Mouse (Mus musculus): ENCODE measurements around the gene Ep400. TPM values are rescaled to one million over a fixed set of nuclear protein-coding genes. Genes with fewer than 3 reads are reported as not detected.

The Ep400 gene
- polyA plus RNA-seq (2015; fragmentation: Nextera tagmentation; extraction: Ambion mirVana), result 18.8 and 25.5 TPM in 2 replicates

GRCm38 (mm10) chr5:110770448-110771158, at the start of gene Ep400:
Ep400 (minus strand) TSS chr5:110770717.

GRCm38 (mm10) chr5:110809667-110810325, 39.3 kb upstream of the Ep400 start, which contains the start of gene Ulk1:
Ulk1 (minus strand) TSS chr5:110810097.

GRCm38 (mm10) chr5:110779998-110780760, 9.7 kb upstream of the Ep400 start, which contains the start of gene Pus1:
Pus1 (minus strand) TSS chr5:110780659.

GRCm38 (mm10) chr5:110652719-110653648, 117.5 kb downstream of the Ep400 start, which contains the start of the genes Noc4l and Ddx51:
Noc4l (minus strand) TSS chr5:110653417.
Ddx51 (plus strand) TSS chr5:110653451.

Small RNA genes lying within 50 kb of the gene (microRNA-seq; reads per million reads assigned to microRNA genes)
- gene Mir7026 (ENCODE audit: borderline replicate concordance, insufficient number of aligned reads), result 1.1 reads per million

Other genes starting within 250 kb of the Ep400 start
- 0.36 and 0.77 TPM in 2 replicates for gene Galnt9, start 226.4 kb downstream of the Ep400 start, polyA plus RNA-seq (2015; fragmentation: Nextera tagmentation; extraction: Ambion mirVana)
- gene Noc4l, start 117.3 kb downstream of the Ep400 start, polyA plus RNA-seq (2015; fragmentation: Nextera tagmentation; extraction: Ambion mirVana), result 15.9 and 20.4 TPM in 2 replicates
- 10.6 and 13.8 TPM in 2 replicates for gene Ddx51, start 117.3 kb downstream of the Ep400 start, polyA plus RNA-seq (2015; fragmentation: Nextera tagmentation; extraction: Ambion mirVana)
- 14.3 and 26.5 TPM in 2 replicates for gene Pus1, start 9.9 kb upstream of the Ep400 start, polyA plus RNA-seq (2015; fragmentation: Nextera tagmentation; extraction: Ambion mirVana)
- 11.2 and 12.0 TPM in 2 replicates for gene Ulk1, start 39.4 kb upstream of the Ep400 start, polyA plus RNA-seq (2015; fragmentation: Nextera tagmentation; extraction: Ambion mirVana)
- 47.8 and 53.3 TPM in 2 replicates for gene Hscb, start 69.1 kb upstream of the Ep400 start, polyA plus RNA-seq (2015; fragmentation: Nextera tagmentation; extraction: Ambion mirVana)
- gene Chek2, start 69.3 kb upstream of the Ep400 start, polyA plus RNA-seq (2015; fragmentation: Nextera tagmentation; extraction: Ambion mirVana), result 13.9 and 17.3 TPM in 2 replicates
- 6.8 and 7.5 TPM in 2 replicates for gene Ttc28, start 109.1 kb upstream of the Ep400 start, polyA plus RNA-seq (2015; fragmentation: Nextera tagmentation; extraction: Ambion mirVana)

Data from adrenal gland, postnatal 0 days (tissue).